27 mouse cellular contexts compared by ENCODE assay signal in genomic region chr2:158449845-158450244, GRCm38 (mm10). TPM values are rescaled to one million over a fixed set of nuclear protein-coding genes. Genes with fewer than 3 reads are reported as not detected.
DNase-seq lines count a peak whose midpoint lies in the region; ATAC-seq lines count a peak whose summit lies in the region.
"Had no signal": no experiment of that assay in that cellular context is flagged by ENCODE, and none has a peak within 500 bp of the region (broad histone marks: within the 10 kb centered on the region; RNA-seq: fewer than 3 reads in every experiment).

No protein-coding gene starts in this region.

- no peaks in the 10 kb centered on the region for H3K9me3 ChIP-seq in forebrain, embryonic 14.5 days (replicated peaks; ENCODE audit: control insufficient read depth, low read length)
- H3K9me3 ChIP-seq in forebrain, embryonic 10.5 days: no peaks in the 10 kb centered on the region
- H3K9me3 ChIP-seq in midbrain, embryonic 11.5 days (ENCODE audit: control insufficient read depth, low read length): no peaks in the 10 kb centered on the region
- no peaks in the 10 kb centered on the region for H3K9me3 ChIP-seq in midbrain, embryonic 15.5 days
- H3K9me3 ChIP-seq: embryonic facial prominence, embryonic 15.5 days; forebrain, embryonic 13.5 days; heart, embryonic 10.5 days; heart, embryonic 13.5 days; hindbrain, embryonic 12.5 days had no signal

- H3K27me3 ChIP-seq in forebrain, embryonic 14.5 days (replicated peaks; ENCODE audit: control insufficient read depth, insufficient read depth, low read length): no peaks in the 10 kb centered on the region
- no peaks in the 10 kb centered on the region for H3K27me3 ChIP-seq in forebrain, embryonic 10.5 days (ENCODE audit: poor library complexity, severe bottlenecking)
- no peaks in the 10 kb centered on the region for H3K27me3 ChIP-seq in midbrain, embryonic 11.5 days (ENCODE audit: control insufficient read depth, insufficient read depth, low read length)
- no peaks in the 10 kb centered on the region for H3K27me3 ChIP-seq in midbrain, embryonic 15.5 days (replicated peaks)
- H3K27me3 ChIP-seq: embryonic facial prominence, embryonic 15.5 days; forebrain, embryonic 13.5 days; heart, embryonic 13.5 days; hindbrain, embryonic 12.5 days; Patski had no signal

- H3K4me2 ChIP-seq in forebrain, embryonic 14.5 days (ENCODE audit: low read length): no peak overlapping the region
- no peak overlapping the region for H3K4me2 ChIP-seq in midbrain, embryonic 11.5 days
- H3K4me2 ChIP-seq in midbrain, embryonic 15.5 days: no peak overlapping the region
- H3K4me2 ChIP-seq: embryonic facial prominence, embryonic 15.5 days; forebrain, embryonic 13.5 days; heart, embryonic 13.5 days; hindbrain, embryonic 12.5 days had no signal

- H3K27ac ChIP-seq in forebrain, embryonic 14.5 days (ENCODE audit: low read depth, low read length): no peak overlapping the region
- no peak overlapping the region for H3K27ac ChIP-seq in forebrain, embryonic 10.5 days
- no peak overlapping the region for H3K27ac ChIP-seq in midbrain, embryonic 11.5 days (ENCODE audit: low read depth, low read length)
- H3K27ac ChIP-seq in midbrain, embryonic 15.5 days: no peak overlapping the region
- H3K27ac ChIP-seq: embryonic facial prominence, embryonic 15.5 days; forebrain, embryonic 13.5 days; heart, adult 2 months; heart, embryonic 10.5 days; heart, embryonic 13.5 days; hindbrain, embryonic 12.5 days; hindbrain, postnatal 0 days had no signal

- ATAC-seq in forebrain, embryonic 14.5 days: no peak
- ATAC-seq in midbrain, embryonic 11.5 days (ENCODE audit: low FRiP score): no peak
- no peak for ATAC-seq in midbrain, embryonic 15.5 days (replicated peaks)
- ATAC-seq: forebrain, embryonic 13.5 days; hindbrain, postnatal 0 days; inflammation-experienced regulatory T-cells, adult 6 months; intestine, embryonic 16.5 days; Patski had no signal

- no peaks in the 10 kb centered on the region for H3K4me1 ChIP-seq in forebrain, embryonic 14.5 days (ENCODE audit: control insufficient read depth, insufficient read depth, low read length)
- 0 out of 2 replicates have a peak, but pooled peaks cover 3% of the 10 kb centered on the region for H3K4me1 ChIP-seq in forebrain, embryonic 10.5 days
- no peaks in the 10 kb centered on the region for H3K4me1 ChIP-seq in midbrain, embryonic 11.5 days (ENCODE audit: control insufficient read depth, insufficient read depth, low read length)
- no peaks in the 10 kb centered on the region for H3K4me1 ChIP-seq in midbrain, embryonic 15.5 days
- H3K4me1 ChIP-seq: embryonic facial prominence, embryonic 15.5 days; forebrain, embryonic 13.5 days; heart, embryonic 10.5 days; heart, embryonic 13.5 days; hindbrain, embryonic 12.5 days had no signal

- 58% methylated on average over 7 of the region's 7 CpGs for WGBS in forebrain, embryonic 14.5 days
- WGBS in forebrain, embryonic 10.5 days: 81% methylated on average over 7 of the region's 7 CpGs
- 82% methylated on average over 7 of the region's 7 CpGs for WGBS in midbrain, embryonic 11.5 days
- WGBS in midbrain, embryonic 15.5 days: 68% methylated on average over 7 of the region's 7 CpGs

- no peak overlapping the region for H3K4me3 ChIP-seq in forebrain, embryonic 14.5 days (ENCODE audit: low read depth, low read length)
- H3K4me3 ChIP-seq in forebrain, embryonic 10.5 days: no peak overlapping the region
- H3K4me3 ChIP-seq in midbrain, embryonic 11.5 days (ENCODE audit: low read depth, low read length): no peak overlapping the region
- H3K4me3 ChIP-seq in midbrain, embryonic 15.5 days: no peak overlapping the region
- H3K4me3 ChIP-seq: embryonic facial prominence, embryonic 15.5 days; forebrain, embryonic 13.5 days; heart, adult 2 months; heart, embryonic 10.5 days; heart, embryonic 13.5 days; hindbrain, embryonic 12.5 days had no signal

- H3K36me3 ChIP-seq in forebrain, embryonic 14.5 days (ENCODE audit: control insufficient read depth, insufficient read depth, low read length): peaks cover 64% of the 10 kb centered on the region
- H3K36me3 ChIP-seq in forebrain, embryonic 10.5 days (replicated peaks): peaks cover 76% of the 10 kb centered on the region
- 0 out of 2 replicates have a peak, but pooled peaks cover 2% of the 10 kb centered on the region for H3K36me3 ChIP-seq in midbrain, embryonic 11.5 days (ENCODE audit: control insufficient read depth, insufficient read depth, low read length)
- peaks cover 28% of the 10 kb centered on the region; the same call in 1 of the 2 replicates for H3K36me3 ChIP-seq in midbrain, embryonic 15.5 days (replicated peaks)

- peak; percentile 2 for DNase-seq in forebrain, embryonic 14.5 days (ENCODE audit: low spot score)
- DNase-seq in forebrain, embryonic 10.5 days (ENCODE audit: extremely low spot score, low spot score): no peak
- peak; percentile 82 for DNase-seq in midbrain, embryonic 11.5 days (ENCODE audit: low spot score, missing footprints)
- DNase-seq in Muller cell, postnatal 12 days (ENCODE audit: inconsistent ontology term): peak; percentile 54
- no peak for DNase-seq in embryo, embryonic 10.5 days (ENCODE audit: low spot score)
- DNase-seq: adrenal gland, postnatal 10 days; adrenal gland, postnatal 36 days; cerebellum, adult 11 months; cerebellum, adult 2 months; cerebellum, adult 9-11 months; cerebellum, postnatal 25 days; embryo, embryonic 11 days; gastrocnemius, postnatal 25 days; heart, adult 2 months; kidney, adult 18-20 months had no signal

- no peak overlapping the region for H3K9ac ChIP-seq in forebrain, embryonic 14.5 days (ENCODE audit: low read length)
- no peak overlapping the region for H3K9ac ChIP-seq in midbrain, embryonic 11.5 days (ENCODE audit: low read length)
- no peak overlapping the region for H3K9ac ChIP-seq in midbrain, embryonic 15.5 days
- H3K9ac ChIP-seq: embryonic facial prominence, embryonic 15.5 days; forebrain, embryonic 13.5 days; heart, embryonic 13.5 days; hindbrain, embryonic 12.5 days had no signal

RNA-seq across cellular contexts. Expression of gene Ralgapb, which starts 40.2 kb away (rescaled TPM):
- 22.8 and 25.7 TPM in 2 replicates for polyA plus RNA-seq in forebrain, embryonic 14.5 days (2014; fragmentation: Nextera tagmentation; extraction: Ambion mirVana)
- 12.8 and 13.6 TPM in 2 replicates for polyA plus RNA-seq in forebrain, embryonic 10.5 days (2016; fragmentation: Nextera tagmentation; extraction: Ambion mirVana)
- polyA plus RNA-seq in midbrain, embryonic 11.5 days (2014; fragmentation: Nextera tagmentation; extraction: Ambion mirVana): 20.1 and 22.4 TPM in 2 replicates
- 27.4 and 28.0 TPM in 2 replicates for polyA plus RNA-seq in midbrain, embryonic 15.5 days (2015; fragmentation: Nextera tagmentation; extraction: Ambion mirVana)

RNA-seq across cellular contexts. Expression of gene Adig, which starts 52.6 kb away (rescaled TPM):
- polyA plus RNA-seq in forebrain, embryonic 14.5 days (2014; fragmentation: Nextera tagmentation; extraction: Ambion mirVana): not detected in 2 replicates
- polyA plus RNA-seq in forebrain, embryonic 10.5 days (2016; fragmentation: Nextera tagmentation; extraction: Ambion mirVana): not detected in 2 replicates
- not detected in 2 replicates for polyA plus RNA-seq in midbrain, embryonic 11.5 days (2014; fragmentation: Nextera tagmentation; extraction: Ambion mirVana)
- not detected in 2 replicates for polyA plus RNA-seq in midbrain, embryonic 15.5 days (2015; fragmentation: Nextera tagmentation; extraction: Ambion mirVana)
- polyA plus RNA-seq: embryonic facial prominence, embryonic 11.5 days; forebrain, embryonic 13.5 days; heart, embryonic 10.5 days; heart, embryonic 13.5 days; heart, embryonic 16.5 days; hindbrain, embryonic 12.5 days; hindbrain, postnatal 0 days; inflammation-experienced regulatory T-cells, adult 6 months; intestine, embryonic 16.5 days; Patski had no signal

Comparison
In these comparisons a context has a peak if more than half of its experiments do, and no peak if none do; other contexts are left out.
1. DNase-seq: peak in forebrain, embryonic 14.5 days (single experiment), midbrain, embryonic 11.5 days (single experiment) and Muller cell, postnatal 12 days (single experiment); none in forebrain, embryonic 10.5 days (single experiment) and embryo, embryonic 10.5 days (single experiment).